Mouse (Mus musculus) neural tube, embryonic 13.5 days (tissue): ENCODE data around the gene Iah1. TPM values are rescaled to one million over a fixed set of nuclear protein-coding genes. Genes with fewer than 3 reads are reported as not detected.

Experiments
- ATAC-seq: fragments of 200-750 bp; cut with Nextera tagmentation; 2 replicates; pipeline ENCODE4 v1.8.0; 2017; ENCODE audit warnings: low read depth, mild to moderate bottlenecking, moderate TSS enrichment, moderate library complexity
- H3K27ac ChIP-seq: fragments of 300-500 bp; sonication (generic); replicated peaks from 2 replicates; pipeline ENCODE4 v1.5.1; 2015; ENCODE audit warnings: moderate library complexity, mild to moderate bottlenecking, inconsistent platforms
- H3K27me3 ChIP-seq: fragments of 300-500 bp; sonication (generic); 2 replicates; pipeline ENCODE4 v1.6.1; 2015; ENCODE audit warnings: mild to moderate bottlenecking, inconsistent platforms
- H3K36me3 ChIP-seq: fragments of 300-500 bp; sonication (generic); 2 replicates; pipeline ENCODE4 v1.6.1; 2015; ENCODE audit warnings: mild to moderate bottlenecking, inconsistent platforms
- H3K4me1 ChIP-seq: fragments of 300-500 bp; sonication (generic); replicated peaks from 2 replicates; pipeline ENCODE4 v1.6.1; 2015; ENCODE audit warnings: inconsistent platforms
- H3K4me2 ChIP-seq: fragments of 300-500 bp; sonication (generic); 2 replicates; pipeline ENCODE4 v1.6.1; 2015; ENCODE audit warnings: inconsistent platforms, mild to moderate bottlenecking, moderate library complexity
- H3K4me3 ChIP-seq: fragments of 300-500 bp; sonication (generic); 2 replicates; pipeline ENCODE4 v1.5.1; 2015; ENCODE audit warnings: mild to moderate bottlenecking, inconsistent platforms
- H3K9ac ChIP-seq: fragments of 300-500 bp; sonication (generic); 2 replicates; pipeline ENCODE4 v1.6.1; 2015; ENCODE audit warnings: moderate library complexity, mild to moderate bottlenecking, inconsistent platforms
- H3K9me3 ChIP-seq: fragments of 300-500 bp; sonication (generic); 2 replicates; pipeline ENCODE4 v1.6.1; 2016; ENCODE audit warnings: inconsistent platforms
- WGBS: fragments of 180-500 bp; shearing (Covaris S2); methylation state at CpG from one replicate; pipeline ENCODE4 v1.1.7; 2015; 5-methylcytosine and 5-hydroxymethylcytosine counted together
- polyA plus RNA-seq: library from polyadenylated mRNA; unstranded; fragments of >200 nt; fragmentation: Nextera tagmentation; extraction: Ambion mirVana; gene quantifications from 2 replicates; pipeline ENCODE4 v1.2.1, GENCODE M21; 2015

The Iah1 gene
- polyA plus RNA-seq, 1 experiment from 2014 or later = 38.8 TPM

DNA sequence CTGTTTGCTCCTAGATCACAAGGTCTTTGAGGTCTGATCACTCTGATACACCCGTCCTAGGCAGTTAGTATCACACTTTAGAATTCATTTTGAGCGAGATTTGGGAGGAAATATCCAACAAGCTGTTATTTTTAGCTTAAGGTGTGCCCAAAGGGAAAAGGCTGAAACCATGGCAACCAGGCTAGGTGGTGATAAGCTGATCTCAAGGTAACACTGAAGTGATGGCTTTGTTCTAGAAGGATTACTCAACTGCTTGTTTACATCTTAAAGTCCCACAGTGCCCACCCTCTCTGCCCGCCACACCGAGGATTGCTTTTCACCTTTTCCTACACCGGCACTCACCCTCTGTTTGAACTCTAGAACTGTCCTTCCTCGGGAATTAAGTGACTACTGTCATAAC lies 26.5 kb upstream of the Iah1 start:
- WGBS = 85% methylated on average over 6 of the region's 6 CpGs

DNA sequence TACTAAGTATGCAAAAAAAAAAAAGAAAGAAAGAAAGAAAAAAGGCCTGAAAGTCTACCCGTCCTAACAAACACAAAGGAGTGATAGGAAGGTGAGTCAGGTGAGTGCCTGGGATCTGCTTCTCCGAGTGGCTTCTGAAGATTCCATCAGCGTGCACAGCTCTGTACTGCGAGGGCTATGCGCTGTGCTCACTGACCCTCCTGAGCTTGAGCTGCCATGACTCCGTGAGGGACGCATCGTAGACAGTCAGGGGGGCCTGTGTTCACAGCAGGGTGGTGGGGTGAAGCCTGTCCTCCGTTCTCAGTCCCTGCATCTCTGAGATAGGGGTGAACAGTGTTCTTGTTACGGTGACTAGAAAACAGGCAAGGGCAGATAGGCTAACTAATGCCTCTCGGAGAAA lies 17.3 kb upstream of the Iah1 start:
- H3K9me3 ChIP-seq = no peaks in the 10 kb centered on the region
- H3K4me3 ChIP-seq = no peak overlapping the region
- peaks cover 93% of the 10 kb centered on the region for H3K36me3 ChIP-seq
- 95% methylated on average over 11 of the region's 11 CpGs for WGBS
- H3K4me1 ChIP-seq = no peaks in the 10 kb centered on the region
- H3K27me3 ChIP-seq = no peaks in the 10 kb centered on the region
- H3K27ac ChIP-seq = no peak overlapping the region
- H3K4me2 ChIP-seq = no peak overlapping the region
- no peak overlapping the region for H3K9ac ChIP-seq
- ATAC-seq = no peak

More for the DNA sequence above, 26.5 kb upstream of the Iah1 start:
- Histone ChIP-seq H3K9me3 (no peaks in the 10 kb centered on the region), H3K4me2 (no peak overlapping the region), H3K9ac (no peak overlapping the region), H3K36me3 (peaks cover 49% of the 10 kb centered on the region), H3K4me1 (peaks cover 38% of the 10 kb centered on the region), H3K4me3 (no peak overlapping the region), H3K27me3 (no peaks in the 10 kb centered on the region), H3K27ac (no peak overlapping the region)
- no peak for ATAC-seq

DNA sequence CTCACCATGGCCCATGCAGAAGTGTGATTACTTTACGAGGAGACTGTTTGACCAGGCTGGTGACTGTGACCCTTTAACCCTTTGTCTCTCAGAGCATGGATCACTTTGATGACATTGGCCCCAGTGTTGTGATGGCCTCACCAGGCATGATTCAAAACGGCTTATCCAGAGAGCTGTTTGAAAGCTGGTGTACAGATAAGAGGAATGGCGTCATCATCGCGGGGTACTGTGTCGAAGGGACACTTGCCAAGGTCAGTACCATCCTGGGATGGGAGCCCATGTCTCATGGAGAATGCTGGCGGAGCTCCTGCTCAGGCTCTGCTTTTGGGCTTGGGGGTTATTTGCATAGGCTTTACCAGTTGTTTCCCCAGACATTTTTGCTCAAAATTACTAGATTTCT lies 14.9 kb upstream of the Iah1 start:
- ATAC-seq = no peak
- Histone ChIP-seq H3K4me2 (no peak overlapping the region), H3K27me3 (no peaks in the 10 kb centered on the region), H3K4me1 (no peaks in the 10 kb centered on the region), H3K9me3 (no peaks in the 10 kb centered on the region), H3K27ac (no peak overlapping the region), H3K36me3 (peaks cover 90% of the 10 kb centered on the region), H3K4me3 (no peak overlapping the region), H3K9ac (no peak overlapping the region)
- WGBS = 87% methylated on average over 7 of the region's 7 CpGs

DNA sequence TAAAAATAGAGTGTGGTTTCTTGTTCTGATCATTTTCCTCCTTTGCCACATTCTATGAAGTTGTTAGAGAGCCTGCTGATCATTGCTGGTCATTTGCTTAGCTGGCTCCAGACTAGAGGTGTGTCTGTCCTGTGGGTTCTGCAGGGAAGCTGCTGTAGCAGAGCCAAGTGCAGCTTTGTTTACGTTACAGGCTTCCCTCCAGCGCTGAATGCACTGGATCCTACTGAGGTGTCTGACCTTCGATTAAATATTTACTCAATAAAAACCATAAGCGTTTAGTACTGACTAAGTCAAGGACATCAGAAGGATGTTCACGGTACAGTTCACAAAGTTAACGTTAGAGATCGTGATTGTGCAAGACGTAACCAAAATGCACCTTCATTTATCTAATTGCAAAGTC lies 14.3 kb upstream of the Iah1 start:
- Histone ChIP-seq H3K36me3 (peaks cover 91% of the 10 kb centered on the region), H3K9me3 (no peaks in the 10 kb centered on the region), H3K27me3 (no peaks in the 10 kb centered on the region), H3K4me1 (no peaks in the 10 kb centered on the region), H3K9ac (no peak overlapping the region), H3K27ac (no peak overlapping the region), H3K4me2 (no peak overlapping the region), H3K4me3 (no peak overlapping the region)
- no peak for ATAC-seq
- 92% methylated on average over 8 of the region's 8 CpGs for WGBS

DNA sequence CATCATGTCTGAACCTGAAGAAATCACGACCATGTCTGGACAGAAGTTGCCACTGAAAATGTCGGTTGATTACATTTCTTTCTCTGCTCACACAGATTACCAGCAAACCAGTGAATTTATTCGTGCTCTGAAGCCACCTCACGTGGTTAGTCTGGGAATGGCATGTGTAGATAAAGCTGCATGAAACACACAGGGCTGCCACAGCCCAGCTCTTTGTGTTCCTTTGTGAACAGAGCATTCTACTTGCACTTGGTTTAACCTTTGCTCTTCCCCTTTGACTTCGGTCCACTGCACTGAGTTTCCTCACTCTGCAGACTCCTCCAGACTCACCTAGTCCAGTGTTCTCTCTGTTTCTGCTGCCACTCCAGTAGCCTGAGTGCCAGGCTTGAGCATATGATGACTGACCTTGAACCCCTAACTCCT lies 13.8 kb upstream of the Iah1 start:
- no peak for ATAC-seq
- WGBS = 90% methylated on average over 5 of the region's 5 CpGs

DNA sequence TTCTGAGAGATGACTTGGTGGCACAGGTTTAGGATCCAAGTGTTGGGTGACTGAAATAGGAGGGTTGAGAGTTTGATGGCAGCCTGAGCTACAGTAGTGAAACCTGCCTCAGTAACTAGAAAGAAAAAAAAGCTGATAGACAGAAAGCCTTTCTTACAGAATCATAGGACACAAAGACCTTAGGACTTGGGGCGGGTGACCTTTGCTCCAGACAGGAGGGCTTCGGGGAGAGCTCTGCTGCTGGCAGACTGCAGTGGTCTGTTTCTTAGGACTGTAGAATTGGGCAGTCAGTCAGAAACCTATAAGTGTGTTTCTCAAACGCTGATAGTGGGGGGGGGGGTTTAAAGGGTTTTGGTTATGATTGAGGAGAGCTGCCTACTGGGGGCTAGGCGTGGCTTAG lies 10.4 kb upstream of the Iah1 start:
- no peak overlapping the region for H3K9ac ChIP-seq
- no peak overlapping the region for H3K4me3 ChIP-seq
- peaks cover 97% of the 10 kb centered on the region for H3K36me3 ChIP-seq
- WGBS = 92% methylated on average over 4 of the region's 4 CpGs
- no peak for ATAC-seq
- H3K9me3 ChIP-seq = no peaks in the 10 kb centered on the region
- no peak overlapping the region for H3K27ac ChIP-seq
- no peak overlapping the region for H3K4me2 ChIP-seq
- no peaks in the 10 kb centered on the region for H3K27me3 ChIP-seq
- H3K4me1 ChIP-seq = no peaks in the 10 kb centered on the region

More for the DNA sequence above, 13.8 kb upstream of the Iah1 start:
- Histone ChIP-seq H3K4me3 (no peak overlapping the region), H3K9ac (no peak overlapping the region), H3K9me3 (no peaks in the 10 kb centered on the region), H3K36me3 (peaks cover 91% of the 10 kb centered on the region), H3K4me1 (no peaks in the 10 kb centered on the region), H3K27me3 (no peaks in the 10 kb centered on the region), H3K27ac (no peak overlapping the region), H3K4me2 (no peak overlapping the region)

DNA sequence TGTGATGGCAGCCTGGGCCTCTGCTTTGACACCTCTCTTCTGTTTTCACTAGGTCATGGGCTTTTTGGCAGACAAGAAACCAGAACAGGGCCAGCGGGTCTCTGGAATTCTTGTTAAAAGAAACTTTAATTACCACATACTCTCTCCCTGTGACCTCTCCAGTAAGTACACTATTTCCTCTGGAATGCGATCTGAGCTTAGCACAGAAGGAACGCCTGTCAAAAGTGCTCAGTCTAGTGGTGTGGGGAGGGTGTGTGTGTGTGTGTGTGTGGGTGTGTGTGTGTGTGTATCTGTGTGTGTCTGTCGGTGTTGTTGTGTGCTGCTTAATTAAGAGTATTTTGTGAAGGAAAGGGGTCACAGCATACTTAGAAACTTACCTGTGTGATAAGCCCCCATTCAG lies 9.5 kb upstream of the Iah1 start:
- ATAC-seq = no peak
- Histone ChIP-seq H3K4me1 (no peaks in the 10 kb centered on the region), H3K36me3 (peaks cover 97% of the 10 kb centered on the region), H3K4me2 (no peak overlapping the region), H3K9me3 (no peaks in the 10 kb centered on the region), H3K4me3 (no peak overlapping the region), H3K27me3 (no peaks in the 10 kb centered on the region), H3K27ac (no peak overlapping the region), H3K9ac (no peak overlapping the region)
- 92% methylated on average over 4 of the region's 4 CpGs for WGBS

DNA sequence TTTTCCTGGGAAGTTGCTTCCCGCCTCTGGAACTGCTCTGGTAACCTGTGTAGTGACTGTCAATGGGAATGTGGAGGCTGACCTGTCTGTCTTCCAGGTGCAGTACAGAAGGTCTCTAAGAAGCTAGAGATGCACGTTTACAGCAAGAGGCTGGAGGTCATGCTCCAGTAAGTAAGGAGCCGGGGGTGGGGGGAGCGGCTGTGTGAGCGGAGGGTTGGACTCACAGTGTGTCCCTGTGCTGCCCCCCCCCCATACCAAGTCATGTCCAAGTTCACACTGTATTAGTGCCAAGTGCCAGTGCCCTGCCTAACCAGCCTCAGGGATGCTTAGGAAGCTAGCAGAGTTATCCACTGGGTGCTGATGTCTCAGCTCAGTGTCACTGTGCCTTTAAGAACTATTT lies 4.0 kb upstream of the Iah1 start:
- ATAC-seq = no peak
- WGBS = 88% methylated on average over 5 of the region's 5 CpGs
- H3K9me3 ChIP-seq = no peaks in the 10 kb centered on the region

DNA sequence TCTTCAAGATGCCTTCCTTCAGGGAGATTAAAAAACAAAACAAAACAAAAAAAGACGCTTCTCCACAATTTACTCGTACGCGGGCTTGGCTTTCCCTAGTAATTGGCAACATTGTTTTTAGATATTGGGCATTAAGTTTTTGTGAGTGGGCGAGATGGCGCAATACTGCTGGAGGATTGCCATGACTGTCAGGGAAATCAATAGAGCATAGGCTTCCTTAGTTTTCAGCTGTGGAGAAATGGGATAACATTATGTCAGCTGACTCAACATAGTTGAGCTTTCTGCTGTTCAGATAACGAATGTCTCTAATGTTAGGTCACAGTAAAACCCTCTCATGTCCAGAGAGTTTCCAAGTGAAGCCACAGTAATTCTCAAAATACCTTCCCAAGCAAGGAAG lies 678 bp downstream of the Iah1 start:
- peak overlapping the region; percentile 77 for H3K9ac ChIP-seq
- H3K27me3 ChIP-seq = no peaks in the 10 kb centered on the region
- H3K4me2 ChIP-seq = peak overlapping the region; percentile 77
- 40% methylated on average over 7 of the region's 7 CpGs for WGBS
- H3K9me3 ChIP-seq = no peaks in the 10 kb centered on the region
- H3K27ac ChIP-seq = no peak overlapping the region
- H3K4me1 ChIP-seq = peaks cover 7% of the 10 kb centered on the region
- peak overlapping the region; percentile 58 for H3K4me3 ChIP-seq
- peaks cover 49% of the 10 kb centered on the region for H3K36me3 ChIP-seq
- ATAC-seq = no peak

More for the DNA sequence above, 4.0 kb upstream of the Iah1 start:
- peaks cover 5% of the 10 kb centered on the region for H3K4me1 ChIP-seq
- no peak overlapping the region for H3K4me2 ChIP-seq
- no peak overlapping the region for H3K9ac ChIP-seq
- H3K36me3 ChIP-seq = peaks cover 81% of the 10 kb centered on the region
- no peak overlapping the region for H3K4me3 ChIP-seq
- no peaks in the 10 kb centered on the region for H3K27me3 ChIP-seq
- no peak overlapping the region for H3K27ac ChIP-seq

DNA sequence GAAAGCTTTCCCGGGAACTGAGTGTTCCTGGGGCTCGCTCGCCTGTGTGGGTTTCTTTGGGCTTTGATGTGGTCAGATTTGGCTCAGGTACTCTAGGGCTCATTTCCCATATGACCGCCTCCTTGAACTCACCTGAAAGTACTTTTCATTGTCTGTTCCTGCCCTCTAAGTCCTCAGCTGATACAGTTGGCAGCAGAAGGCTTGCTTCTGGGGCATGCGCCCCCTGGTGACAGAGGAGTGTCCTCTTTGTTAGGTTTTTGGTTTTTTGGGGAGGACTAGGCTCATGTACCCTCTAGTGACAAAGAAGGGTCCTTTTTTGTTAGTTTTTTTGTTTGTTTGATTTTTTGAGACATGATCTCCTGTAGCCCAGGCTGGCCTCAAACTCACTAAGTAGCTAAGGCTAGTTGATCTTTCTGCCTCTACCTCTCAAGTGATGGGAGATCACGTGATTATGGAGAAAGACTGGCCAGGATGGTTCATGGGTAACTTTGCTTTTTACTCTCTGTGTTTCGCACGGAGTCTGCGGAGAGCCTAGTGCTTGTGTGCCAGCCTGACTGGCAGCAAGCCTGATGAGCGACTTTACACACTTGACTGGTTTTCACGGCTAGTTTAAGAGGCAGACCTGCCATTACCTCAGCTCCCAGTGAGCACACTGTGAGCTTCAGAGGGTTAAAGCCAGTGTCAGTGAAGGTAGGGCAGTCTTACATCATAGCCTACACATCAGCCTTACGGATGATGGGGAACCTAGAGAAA lies 2.1 kb downstream of the Iah1 start:
- H3K27me3 ChIP-seq = no peaks in the 10 kb centered on the region
- H3K9ac ChIP-seq = no peak overlapping the region
- H3K4me1 ChIP-seq = peaks cover 7% of the 10 kb centered on the region
- no peaks in the 10 kb centered on the region for H3K9me3 ChIP-seq
- no peak overlapping the region for H3K27ac ChIP-seq
- H3K4me3 ChIP-seq = no peak overlapping the region
- 76% methylated on average over 12 of the region's 12 CpGs for WGBS
- H3K4me2 ChIP-seq = no peak overlapping the region
- H3K36me3 ChIP-seq = peaks cover 50% of the 10 kb centered on the region
- no peak for ATAC-seq

DNA sequence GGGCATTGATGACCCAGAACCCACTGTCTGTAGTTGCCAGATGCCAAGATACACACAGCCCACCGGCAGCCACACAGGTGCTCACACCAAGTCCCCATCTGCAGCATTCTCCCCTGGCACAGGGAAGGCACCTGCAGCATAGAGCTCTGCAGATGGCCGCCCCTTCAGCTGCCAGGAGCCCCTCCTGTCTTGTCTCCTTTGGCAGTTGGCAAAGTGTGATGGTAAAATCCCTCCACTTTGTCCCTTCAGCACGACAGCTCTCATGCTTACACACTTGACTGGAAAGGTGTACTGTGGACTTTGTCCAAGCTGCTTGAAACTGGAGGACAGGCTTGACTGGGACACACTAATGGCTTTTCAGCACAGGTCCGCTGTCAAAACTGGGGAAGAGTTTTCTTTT lies 4.1 kb downstream of the Iah1 start:
- WGBS = 91% methylated on average over 4 of the region's 4 CpGs
- Histone ChIP-seq H3K4me1 (peaks cover 7% of the 10 kb centered on the region), H3K27ac (no peak overlapping the region), H3K36me3 (peaks cover 45% of the 10 kb centered on the region), H3K9me3 (no peaks in the 10 kb centered on the region), H3K9ac (no peak overlapping the region), H3K4me3 (no peak overlapping the region), H3K4me2 (no peak overlapping the region), H3K27me3 (no peaks in the 10 kb centered on the region)
- no peak for ATAC-seq

DNA sequence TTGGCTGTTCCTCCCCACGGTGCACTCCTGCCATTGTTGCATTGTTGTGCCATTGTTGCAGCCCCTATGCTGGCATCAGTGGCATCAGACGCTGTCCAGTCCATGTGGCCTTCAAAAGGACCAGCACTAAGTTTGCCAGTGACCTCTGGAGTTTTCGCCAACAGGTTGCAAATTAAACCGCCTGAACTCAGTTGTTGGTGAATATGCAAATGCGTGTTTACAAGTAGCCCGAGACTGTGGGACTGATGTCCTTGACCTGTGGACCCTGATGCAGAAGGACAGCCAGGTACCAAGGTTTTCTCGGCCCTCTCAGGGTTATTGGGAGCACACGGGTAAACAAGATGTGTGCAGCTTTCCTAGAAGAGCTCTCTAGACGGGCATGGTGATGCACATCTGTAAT lies 5.0 kb downstream of the Iah1 start:
- H3K36me3 ChIP-seq = peaks cover 51% of the 10 kb centered on the region
- no peak overlapping the region for H3K27ac ChIP-seq
- no peak overlapping the region for H3K4me2 ChIP-seq
- no peak overlapping the region for H3K4me3 ChIP-seq
- H3K27me3 ChIP-seq = no peaks in the 10 kb centered on the region
- no peak overlapping the region for H3K9ac ChIP-seq
- H3K4me1 ChIP-seq = peaks cover 7% of the 10 kb centered on the region
- WGBS = 83% methylated on average over 9 of the region's 9 CpGs
- no peak for ATAC-seq
- H3K9me3 ChIP-seq = no peaks in the 10 kb centered on the region

DNA sequence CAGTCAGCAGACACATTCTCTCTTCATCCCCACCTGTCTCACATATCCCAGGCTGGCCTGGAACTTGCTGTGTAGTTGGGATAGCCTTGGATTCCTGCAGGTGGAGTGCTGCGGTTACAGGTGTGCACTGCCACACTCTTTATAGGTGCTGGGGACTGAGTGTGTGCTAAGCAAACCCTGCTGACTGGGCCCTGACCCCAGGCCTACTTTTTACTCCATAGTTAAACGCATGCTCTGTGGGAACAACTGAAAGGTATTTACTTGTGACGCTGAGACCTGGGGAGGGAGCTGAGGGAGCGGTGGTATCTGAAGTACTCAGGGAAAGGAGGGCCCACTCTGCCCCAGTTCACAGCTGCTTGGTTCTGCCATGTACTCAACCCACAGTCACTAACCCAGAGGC lies 6.1 kb downstream of the Iah1 start:
- no peak for ATAC-seq
- H3K4me3 ChIP-seq = no peak overlapping the region
- no peaks in the 10 kb centered on the region for H3K9me3 ChIP-seq
- 91% methylated on average over 4 of the region's 4 CpGs for WGBS
- H3K9ac ChIP-seq = no peak overlapping the region
- H3K27ac ChIP-seq = no peak overlapping the region
- H3K4me1 ChIP-seq = peaks cover under 1% of the 10 kb centered on the region
- peaks cover 60% of the 10 kb centered on the region for H3K36me3 ChIP-seq
- no peak overlapping the region for H3K4me2 ChIP-seq
- H3K27me3 ChIP-seq = no peaks in the 10 kb centered on the region
